Mouse (Mus musculus): Measurements from ENCODE around the gene Hoxa11.

GRCm38 (mm10) chr6:52265913-52266665 lies 20.5 kb upstream of the Hoxa11 start:
- TF ChIP-seq EP300 (IDR thresholded peaks at IDR 0.05; ENCODE audit: insufficient read depth, low read depth, low read length) = no peak
- no peak for TF ChIP-seq CTCF (IDR thresholded peaks at IDR 0.05; ENCODE audit: low read depth, low read length)

Data from ES-Bruce4 (cell line).